Comparison of ENCODE assay signal across 14 mouse cellular contexts in genomic region chr9:119523301-119523700, GRCm38 (mm10). TPM values are rescaled to one million over a fixed set of nuclear protein-coding genes. Genes with fewer than 3 reads are reported as not detected.
DNase-seq lines count a peak whose midpoint lies in the region; ATAC-seq and TF ChIP-seq lines count a peak whose summit lies in the region.
"Had no signal": no experiment of that assay in that cellular context is flagged by ENCODE, and none has a peak within 500 bp of the region (broad histone marks: within the 10 kb centered on the region; RNA-seq: fewer than 3 reads in every experiment).

No protein-coding gene starts in this region.

- no peaks in the 10 kb centered on the region for H3K9me3 ChIP-seq in heart, embryonic 11.5 days (replicated peaks; ENCODE audit: control insufficient read depth, low read length)
- peaks cover 5% of the 10 kb centered on the region; the same call in 1 of the 2 replicates for H3K9me3 ChIP-seq in heart, embryonic 16.5 days (replicated peaks; ENCODE audit: control insufficient read depth, low read length)
- H3K9me3 ChIP-seq in forebrain, embryonic 11.5 days (ENCODE audit: control insufficient read depth, low read length): no peaks in the 10 kb centered on the region

- no peak for TF ChIP-seq EP300 in heart, adult 2 months (IDR thresholded peaks at IDR 0.05; ENCODE audit: insufficient read depth, low read depth, low read length)

- no peaks in the 10 kb centered on the region for H3K27me3 ChIP-seq in heart, adult 2 months (ENCODE audit: control insufficient read depth, insufficient read depth, low read length)
- H3K27me3 ChIP-seq in heart, embryonic 11.5 days (ENCODE audit: control insufficient read depth, insufficient read depth, low read length): peaks cover 2% of the 10 kb centered on the region; the same call in 1 of the 2 replicates
- H3K27me3 ChIP-seq in Patski: no peaks in the 10 kb centered on the region
- H3K27me3 ChIP-seq in heart, embryonic 16.5 days (ENCODE audit: control insufficient read depth, insufficient read depth, low read length): no peaks in the 10 kb centered on the region
- no peaks in the 10 kb centered on the region; the same call in 1 of the 2 replicates for H3K27me3 ChIP-seq in forebrain, embryonic 11.5 days (ENCODE audit: control insufficient read depth, insufficient read depth, low read length)
- H3K27me3 ChIP-seq: neural tube, embryonic 12.5 days had no signal

- no peak for TF ChIP-seq CTCF in heart, adult 2 months (IDR thresholded peaks at IDR 0.05)
- no peak for TF ChIP-seq CTCF in Patski (IDR thresholded peaks at IDR 0.05)

- no peaks in the 10 kb centered on the region for H3K4me1 ChIP-seq in heart, adult 2 months (ENCODE audit: control insufficient read depth, insufficient read depth, low read length)
- peaks cover 2% of the 10 kb centered on the region for H3K4me1 ChIP-seq in heart, embryonic 11.5 days (ENCODE audit: control insufficient read depth, insufficient read depth, low read length)
- H3K4me1 ChIP-seq in heart, embryonic 16.5 days (ENCODE audit: control insufficient read depth, insufficient read depth, low read length): peaks cover 12% of the 10 kb centered on the region
- no peaks in the 10 kb centered on the region for H3K4me1 ChIP-seq in forebrain, embryonic 11.5 days (replicated peaks; ENCODE audit: control insufficient read depth, insufficient read depth, low read length)
- H3K4me1 ChIP-seq: hindbrain, embryonic 12.5 days; neural tube, embryonic 12.5 days had no signal

- no peak overlapping the region for H3K4me2 ChIP-seq in heart, embryonic 11.5 days
- H3K4me2 ChIP-seq in heart, embryonic 16.5 days (ENCODE audit: low read depth, low read length): no peak overlapping the region
- no peak overlapping the region for H3K4me2 ChIP-seq in forebrain, embryonic 11.5 days (ENCODE audit: low read depth, low read length, severe bottlenecking)
- H3K4me2 ChIP-seq: hindbrain, embryonic 12.5 days; lung, embryonic 14.5 days; neural tube, embryonic 12.5 days had no signal

- POLR2A ChIA-PET in Patski (lab: Charles Lee): no interaction called here

- 48% methylated on average over 8 of the region's 8 CpGs for WGBS in heart, adult 2 months
- 80% methylated on average over 8 of the region's 8 CpGs for WGBS in heart, embryonic 11.5 days (ENCODE audit: insufficient replicate concordance)
- 45% methylated on average over 8 of the region's 8 CpGs for WGBS in heart, embryonic 16.5 days
- WGBS in forebrain, embryonic 11.5 days: 89% methylated on average over 8 of the region's 8 CpGs

- TF ChIP-seq POLR2A in heart, adult 2 months (IDR thresholded peaks at IDR 0.05; ENCODE audit: insufficient read depth, low read depth, low read length): no peak

- H3K36me3 ChIP-seq in heart, adult 2 months (ENCODE audit: control insufficient read depth, insufficient read depth, low read length): no peaks in the 10 kb centered on the region
- no peaks in the 10 kb centered on the region; the same call in 1 of the 2 replicates for H3K36me3 ChIP-seq in heart, embryonic 11.5 days (ENCODE audit: control insufficient read depth, insufficient read depth, low read length)
- peaks cover 9% of the 10 kb centered on the region for H3K36me3 ChIP-seq in heart, embryonic 16.5 days (ENCODE audit: control insufficient read depth, insufficient read depth)
- H3K36me3 ChIP-seq in forebrain, embryonic 11.5 days (ENCODE audit: control insufficient read depth, insufficient read depth, low read length): no peaks in the 10 kb centered on the region; the same call in 1 of the 2 replicates
- H3K36me3 ChIP-seq: hindbrain, embryonic 12.5 days; neural tube, embryonic 12.5 days had no signal

- no peaks in the 10 kb centered on the region for H3K79me2 ChIP-seq in heart, adult 2 months (replicated peaks; ENCODE audit: control insufficient read depth, insufficient read depth, low read length)

- no peak overlapping the region for H3K27ac ChIP-seq in heart, adult 2 months
- H3K27ac ChIP-seq in heart, embryonic 11.5 days (ENCODE audit: low read depth, low read length): no peak overlapping the region
- H3K27ac ChIP-seq in heart, embryonic 16.5 days (ENCODE audit: low read length): 0 out of 2 replicates have a peak overlapping the region, but pooled peaks have one; percentile 35
- no peak overlapping the region for H3K27ac ChIP-seq in forebrain, embryonic 11.5 days (ENCODE audit: low read depth, low read length)
- H3K27ac ChIP-seq: hindbrain, embryonic 12.5 days; neural tube, embryonic 12.5 days had no signal

- CTCF ChIA-PET in Patski (lab: Charles Lee): interaction anchor here (1.0 to 1.4 kb wide), 3 partner anchors 11 to 35 kb away, joined by 3 to 5 read pairs (median 3); no protein-coding TSS in a partner anchor

- ATAC-seq in heart, embryonic 11.5 days (replicated peaks; ENCODE audit: insufficient number of reproducible peaks, low FRiP score, low TSS enrichment): no peak
- peak; percentile 68 for ATAC-seq in Patski
- ATAC-seq in heart, embryonic 16.5 days (replicated peaks; ENCODE audit: extremely low read depth, insufficient read depth, low FRiP score): peak; percentile 34; the same call in 1 of the 2 replicates
- no peak for ATAC-seq in erythroid progenitor cell, adult 5-6 weeks (replicated peaks; ENCODE audit: low FRiP score, poor library complexity, severe bottlenecking)
- no peak for ATAC-seq in forebrain, embryonic 11.5 days (replicated peaks; ENCODE audit: low FRiP score)
- ATAC-seq: intestine, postnatal 0 days; midbrain, embryonic 16.5 days had no signal

- intact Hi-C loops in heart, adult 2 months (cut with DNase I): no loop called here

- no peak overlapping the region for H3K4me3 ChIP-seq in heart, adult 2 months
- H3K4me3 ChIP-seq in heart, embryonic 11.5 days (ENCODE audit: low read depth, low read length): no peak overlapping the region
- no peak overlapping the region for H3K4me3 ChIP-seq in heart, embryonic 16.5 days (ENCODE audit: low read length)
- no peak overlapping the region for H3K4me3 ChIP-seq in forebrain, embryonic 11.5 days (ENCODE audit: low read depth, low read length)
- H3K4me3 ChIP-seq: hindbrain, embryonic 12.5 days; neural tube, embryonic 12.5 days had no signal

- peak; percentile 55 to 73 for DNase-seq in heart, adult 2 months
- DNase-seq in Patski (ENCODE audit: low read depth, low spot score): peak; percentile 83
- DNase-seq in kidney, postnatal 36 days: peak; percentile 73 to 80
- DNase-seq in spleen, postnatal 4 days (ENCODE audit: low spot score in 2 of 2): no peak
- DNase-seq in forebrain, embryonic 11.5 days (ENCODE audit: low spot score): no peak
- DNase-seq: lung, embryonic 14.5 days had no signal

- in situ Hi-C loops in Patski (cut with MboI; ENCODE audit: low pct_unique_long_range_greater_than_20kb): no loop called here

- H3K9ac ChIP-seq in heart, adult 2 months (ENCODE audit: low read depth, low read length): no peak overlapping the region
- no peak overlapping the region for H3K9ac ChIP-seq in heart, embryonic 11.5 days (ENCODE audit: low read depth, low read length)
- no peak overlapping the region for H3K9ac ChIP-seq in heart, embryonic 16.5 days (ENCODE audit: low read length)
- no peak overlapping the region for H3K9ac ChIP-seq in forebrain, embryonic 11.5 days (ENCODE audit: low read length)
- H3K9ac ChIP-seq: hindbrain, embryonic 12.5 days; lung, embryonic 14.5 days; neural tube, embryonic 12.5 days had no signal

RNA-seq across cellular contexts. Expression of gene Scn5a, which starts 55.5 kb away (rescaled TPM):
- 100 to 1,000 TPM; 161 to 173 TPM for total RNA-seq in heart, adult 2 months (2021)
- 101 and 117 TPM in 2 replicates for polyA plus RNA-seq in heart, adult 2 months (2012; rRNA removed)
- 8.0 and 8.6 TPM in 2 replicates for polyA plus RNA-seq in heart, embryonic 11.5 days (2014; fragmentation: Nextera tagmentation; extraction: Ambion mirVana)
- 11.9 TPM for polyA plus RNA-seq in Patski (2021)
- polyA plus RNA-seq in heart, embryonic 16.5 days (2015; fragmentation: Nextera tagmentation; extraction: Ambion mirVana): 7.5 and 9.0 TPM in 2 replicates
- not detected in 2 replicates for total RNA-seq in erythroid progenitor cell, adult 5-6 weeks (2015; ENCODE audit: low replicate concordance)
- not detected in 2 replicates for total RNA-seq in erythroid progenitor cell, adult 5-6 weeks (2017; ENCODE audit: low replicate concordance)
- 3.0 and 3.2 TPM in 2 replicates for polyA plus RNA-seq in forebrain, embryonic 11.5 days (2014; fragmentation: Nextera tagmentation; extraction: Ambion mirVana)
- total RNA-seq: megakaryocyte progenitor cell, adult 5-6 weeks had no signal

Comparison
In these comparisons a context has a peak if more than half of its experiments do, and no peak if none do; other contexts are left out.
1. ATAC-seq: peak in Patski (single experiment) and heart, embryonic 16.5 days (single experiment); none in heart, embryonic 11.5 days (single experiment), erythroid progenitor cell, adult 5-6 weeks (single experiment) and forebrain, embryonic 11.5 days (single experiment).
2. DNase-seq: peak in heart, adult 2 months (2 of 2), Patski (single experiment) and kidney, postnatal 36 days (2 of 2); none in spleen, postnatal 4 days (0 of 2) and forebrain, embryonic 11.5 days (single experiment).